Mouse (Mus musculus) kidney, adult 2 months (tissue): Measurements from ENCODE around the gene Acad10.

Source experiments
- CTCF ChIP-seq: fragments of 200-500 bp; conservative IDR thresholded peaks from 2 replicates; pipeline ENCODE4 v1.5.1; 2011; ENCODE audit warnings: low read depth, mild to moderate bottlenecking, control low read depth, low read length, moderate library complexity, mixed read lengths; ENCODE audit not compliant: insufficient read depth, insufficient read length
- POLR2A ChIP-seq: fragments of 200-500 bp; IDR thresholded peaks from one replicate; pipeline ENCODE4 v1.6.1; 2011; ENCODE audit warnings: low read depth, low read length, control low read depth

GRCm38 (mm10) chr5:121701111-121701769, 40.9 kb upstream of the Acad10 start:
- TF ChIP-seq CTCF (no peak), POLR2A (no peak)
